ENCODE assay signal across 22 mouse cellular contexts in genomic region chr19:47306128-47306916, GRCm38 (mm10).
DNase-seq lines count a peak whose midpoint lies in the region; ATAC-seq lines count a peak whose summit lies in the region.
"Had no signal": no experiment of that assay in that cellular context is flagged by ENCODE, and none has a peak within 500 bp of the region (broad histone marks: within the 10 kb centered on the region; RNA-seq: fewer than 3 reads in every experiment).

No protein-coding gene starts in this region.

- H3K27ac ChIP-seq in kidney, embryonic 14.5 days (ENCODE audit: low read depth, low read length): peak overlapping the region; percentile 42; the same call in 1 of the 2 replicates
- H3K27ac ChIP-seq in hindbrain, embryonic 13.5 days: no peak overlapping the region
- H3K27ac ChIP-seq: embryonic facial prominence, embryonic 15.5 days; forebrain, embryonic 10.5 days; forebrain, embryonic 15.5 days; heart, adult 2 months; heart, embryonic 15.5 days; hindbrain, embryonic 15.5 days had no signal

- no peak overlapping the region for H3K4me3 ChIP-seq in kidney, embryonic 14.5 days (ENCODE audit: low read length)
- no peak overlapping the region for H3K4me3 ChIP-seq in hindbrain, embryonic 13.5 days
- H3K4me3 ChIP-seq: embryonic facial prominence, embryonic 15.5 days; erythroblast, embryonic 14.5 days; forebrain, embryonic 10.5 days; forebrain, embryonic 15.5 days; heart, adult 2 months; heart, embryonic 15.5 days; hindbrain, embryonic 10.5 days; hindbrain, embryonic 15.5 days had no signal

- H3K27me3 ChIP-seq in kidney, embryonic 14.5 days (ENCODE audit: control insufficient read depth, insufficient read depth, low read length): no peaks in the 10 kb centered on the region
- 0 out of 2 replicates have a peak, but pooled peaks cover 4% of the 10 kb centered on the region for H3K27me3 ChIP-seq in hindbrain, embryonic 13.5 days
- H3K27me3 ChIP-seq: embryonic facial prominence, embryonic 15.5 days; forebrain, embryonic 15.5 days; heart, embryonic 15.5 days; hindbrain, embryonic 15.5 days had no signal

- ATAC-seq in kidney, embryonic 14.5 days (ENCODE audit: low FRiP score, low TSS enrichment): no peak
- no peak for ATAC-seq in hindbrain, embryonic 13.5 days (ENCODE audit: low FRiP score)
- ATAC-seq: forebrain, embryonic 15.5 days had no signal

- H3K36me3 ChIP-seq in kidney, embryonic 14.5 days (ENCODE audit: control insufficient read depth, insufficient read depth, low read length): peaks cover 18% of the 10 kb centered on the region
- no peaks in the 10 kb centered on the region for H3K36me3 ChIP-seq in hindbrain, embryonic 13.5 days
- H3K36me3 ChIP-seq: forebrain, embryonic 15.5 days; hindbrain, embryonic 15.5 days had no signal

- WGBS in kidney, embryonic 14.5 days: 73% methylated on average over 14 of the region's 14 CpGs
- WGBS in hindbrain, embryonic 13.5 days: 90% methylated on average over 14 of the region's 14 CpGs

- no peak overlapping the region for H3K4me2 ChIP-seq in kidney, embryonic 14.5 days (replicated peaks; ENCODE audit: low read depth, low read length)
- H3K4me2 ChIP-seq in hindbrain, embryonic 13.5 days: no peak overlapping the region
- H3K4me2 ChIP-seq: embryonic facial prominence, embryonic 15.5 days; forebrain, embryonic 15.5 days; heart, embryonic 11.5 days; heart, embryonic 15.5 days; hindbrain, embryonic 15.5 days had no signal

- peak; percentile 60 for DNase-seq in adrenal gland, adult 2 months
- no peak for DNase-seq in adrenal gland, postnatal 4 days (ENCODE audit: low spot score in 2 of 2)
- DNase-seq in kidney, adult 18-20 months: no peak
- peak; percentile 67 for DNase-seq in adipocyte (ENCODE audit: low spot score)
- peak; percentile 70 for DNase-seq in kidney, postnatal 14 days
- no peak for DNase-seq in heart, postnatal 4 days
- DNase-seq: adrenal gland, postnatal 14 days; cerebellum, adult 8-10 months; embryo, embryonic 11 days; gastrocnemius, postnatal 10 days; heart, adult 2 months; heart, postnatal 14 days had no signal

- H3K9ac ChIP-seq in kidney, embryonic 14.5 days (ENCODE audit: low read depth, low read length): no peak overlapping the region
- no peak overlapping the region for H3K9ac ChIP-seq in hindbrain, embryonic 13.5 days
- H3K9ac ChIP-seq: embryonic facial prominence, embryonic 15.5 days; forebrain, embryonic 15.5 days; heart, embryonic 15.5 days; hindbrain, embryonic 15.5 days had no signal

- peaks cover 28% of the 10 kb centered on the region for H3K4me1 ChIP-seq in kidney, embryonic 14.5 days (ENCODE audit: control insufficient read depth, insufficient read depth, low read length)
- peaks cover 17% of the 10 kb centered on the region for H3K4me1 ChIP-seq in hindbrain, embryonic 13.5 days (replicated peaks)

- H3K9me3 ChIP-seq in kidney, embryonic 14.5 days (ENCODE audit: control insufficient read depth, low read length): no peaks in the 10 kb centered on the region
- no peaks in the 10 kb centered on the region for H3K9me3 ChIP-seq in hindbrain, embryonic 13.5 days
- H3K9me3 ChIP-seq: embryonic facial prominence, embryonic 15.5 days; forebrain, embryonic 10.5 days; forebrain, embryonic 15.5 days; heart, embryonic 15.5 days; hindbrain, embryonic 10.5 days; hindbrain, embryonic 15.5 days had no signal

Comparison
In these comparisons a context has a peak if more than half of its experiments do, and no peak if none do; other contexts are left out.
1. DNase-seq: peak in adrenal gland, adult 2 months (single experiment), adipocyte (single experiment) and kidney, postnatal 14 days (single experiment); none in adrenal gland, postnatal 4 days (0 of 2), kidney, adult 18-20 months (single experiment) and heart, postnatal 4 days (single experiment).